Mouse (Mus musculus): Measurements from ENCODE around the gene Copa.

DNA sequence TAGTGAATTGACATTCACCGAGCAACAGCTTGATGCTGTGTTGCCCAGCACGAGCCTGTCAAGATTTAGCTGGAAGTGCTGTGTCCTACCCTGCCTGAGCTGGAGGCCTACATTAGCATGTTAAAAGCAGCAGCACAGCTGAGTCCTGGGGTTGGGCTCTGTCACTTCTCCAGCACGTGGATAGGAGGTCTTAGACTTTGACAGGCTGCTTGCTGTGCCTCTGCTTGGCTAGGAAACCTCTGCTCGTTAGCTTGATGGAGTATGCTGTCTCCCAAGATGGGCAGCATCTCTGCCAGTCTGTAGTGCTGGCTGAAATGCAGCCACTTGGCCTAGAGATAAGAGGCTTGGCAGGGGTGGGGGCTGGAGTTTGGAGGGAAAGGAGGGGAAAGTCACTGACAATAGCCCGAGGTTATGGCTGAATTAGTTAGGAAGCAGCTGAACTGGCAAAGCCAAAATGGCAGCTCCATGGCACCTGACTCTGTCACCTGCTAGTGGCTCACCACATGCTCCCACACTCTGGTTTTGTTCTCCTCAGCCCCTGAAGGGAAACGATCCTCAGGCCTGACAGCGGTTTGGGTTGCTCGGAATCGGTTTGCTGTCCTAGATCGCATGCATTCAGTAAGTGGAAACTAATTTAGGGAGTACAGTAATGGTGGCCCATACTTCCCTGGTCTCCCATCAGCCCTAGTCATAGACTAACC, 25.6 kb downstream of the Copa start:
- no peak for TF ChIP-seq CTCF (IDR thresholded peaks at IDR 0.05; ENCODE audit: low read depth, low read length)
- TF ChIP-seq POLR2A (IDR thresholded peaks at IDR 0.05; ENCODE audit: borderline replicate concordance, low read depth, low read length): no peak
